Mouse (Mus musculus): ENCODE measurements around the gene Kif18a. TPM values are rescaled to one million over a fixed set of nuclear protein-coding genes. Genes with fewer than 3 reads are reported as not detected.

The Kif18a gene
- 32.6 and 35.0 TPM in 2 replicates for total RNA-seq (2017)

- ATAC-seq (replicated peaks; ENCODE audit: low read depth, poor library complexity, severe bottlenecking): peak; percentile 88
Measured at GRCm38 (mm10) chr2:109280600-109281340, at the start of gene Kif18a, which contains the start of gene Mettl15. Kif18a (plus strand) TSS chr2:109280738. Mettl15 (minus strand) TSS chr2:109280748.

DNA sequence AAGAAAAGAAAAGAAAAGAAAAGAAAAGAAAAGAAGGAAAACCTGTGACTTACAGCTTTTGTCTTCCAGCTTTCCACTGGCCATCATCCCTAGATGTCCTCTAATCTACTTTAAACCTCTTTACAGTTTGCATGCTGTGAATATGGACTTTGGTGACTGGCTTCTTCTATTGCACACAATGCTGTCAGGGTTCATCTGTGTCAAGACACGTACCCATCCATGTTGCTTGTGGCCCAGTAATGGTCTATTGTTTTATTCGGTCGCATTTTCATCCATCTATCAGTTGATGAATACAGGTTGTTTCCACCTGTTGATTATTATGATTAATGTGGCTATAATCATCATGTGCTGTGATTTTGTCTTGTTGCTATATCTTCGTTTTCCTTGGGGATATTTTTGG, 46.7 kb upstream of the Kif18a start:
- no peak for ATAC-seq (replicated peaks; ENCODE audit: low read depth, poor library complexity, severe bottlenecking)

GRCm38 (mm10) chr2:109235741-109236140, 44.8 kb upstream of the Kif18a start:
- ATAC-seq (replicated peaks; ENCODE audit: low read depth, poor library complexity, severe bottlenecking): no peak

DNA sequence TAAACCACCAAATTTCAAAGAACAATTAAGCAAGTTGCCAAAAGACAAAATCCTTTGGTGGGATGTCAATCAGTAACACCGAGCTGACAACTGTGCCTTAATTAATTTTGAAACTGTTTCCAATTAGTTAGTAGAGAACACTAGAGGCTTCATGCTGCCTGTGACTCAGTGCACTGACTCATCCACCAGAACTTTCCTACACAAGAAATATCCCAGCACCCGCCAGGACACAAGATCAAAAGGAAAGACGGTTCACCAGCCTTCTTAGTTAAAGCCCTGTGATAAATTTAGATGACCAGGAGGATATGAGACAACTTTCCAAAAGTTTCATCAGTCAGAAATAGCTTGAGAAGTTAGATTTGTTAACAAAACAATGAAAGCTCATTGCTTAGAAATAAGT, 38.6 kb upstream of the Kif18a start:
- ATAC-seq (replicated peaks; ENCODE audit: low read depth, poor library complexity, severe bottlenecking): no peak

GRCm38 (mm10) chr2:109262779-109263178, 17.8 kb upstream of the Kif18a start:
- no peak for ATAC-seq (replicated peaks; ENCODE audit: low read depth, poor library complexity, severe bottlenecking)

- no peak for ATAC-seq (replicated peaks; ENCODE audit: low read depth, poor library complexity, severe bottlenecking)
Measured at GRCm38 (mm10) chr2:109273098-109273497, 7.4 kb upstream of the Kif18a start.

- no peak for ATAC-seq (replicated peaks; ENCODE audit: low read depth, poor library complexity, severe bottlenecking)
Measured at GRCm38 (mm10) chr2:109277593-109277992, 2.9 kb upstream of the Kif18a start.

- ATAC-seq (replicated peaks; ENCODE audit: low read depth, poor library complexity, severe bottlenecking): peak; percentile 39
Measured at GRCm38 (mm10) chr2:109278036-109278435, 2.5 kb upstream of the Kif18a start.

DNA sequence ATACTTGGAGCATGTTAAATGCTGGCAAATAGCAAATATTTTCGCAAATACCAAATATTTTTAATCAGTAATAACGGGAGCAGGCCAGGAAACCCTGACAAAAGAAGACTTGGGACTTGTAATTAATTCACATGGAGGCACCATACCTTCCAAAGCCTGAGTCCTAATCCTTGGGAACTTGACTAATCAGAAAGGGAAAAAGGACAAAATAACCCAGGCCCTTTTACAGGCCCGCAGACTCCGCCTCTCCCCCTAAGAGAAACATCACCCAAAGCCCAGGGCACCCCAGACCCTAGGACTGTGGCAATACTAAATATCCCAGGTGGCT, 302 bp upstream of the Kif18a start:
- ATAC-seq (replicated peaks; ENCODE audit: low read depth, poor library complexity, severe bottlenecking): no peak

DNA sequence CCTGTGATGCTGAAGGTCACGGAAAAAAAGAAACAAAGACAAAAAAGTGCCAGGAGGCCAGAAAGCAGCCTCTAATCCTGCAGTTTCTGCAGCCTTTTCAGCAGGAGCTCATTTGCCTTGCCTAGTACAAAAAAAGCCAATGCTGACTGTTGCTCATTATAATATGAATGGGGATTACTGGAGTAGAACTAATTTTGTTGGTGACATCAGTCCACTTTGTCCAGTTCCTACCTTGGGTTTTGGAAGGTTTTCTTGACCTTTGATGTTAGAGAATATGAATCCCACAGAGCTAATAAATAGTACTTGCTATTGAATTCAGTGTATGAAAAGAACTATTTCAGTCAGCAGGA, 778 bp downstream of the Kif18a start:
- ATAC-seq (replicated peaks; ENCODE audit: low read depth, poor library complexity, severe bottlenecking): no peak

GRCm38 (mm10) chr2:109284121-109284520, 3.6 kb downstream of the Kif18a start:
- ATAC-seq (replicated peaks; ENCODE audit: low read depth, poor library complexity, severe bottlenecking): no peak

DNA sequence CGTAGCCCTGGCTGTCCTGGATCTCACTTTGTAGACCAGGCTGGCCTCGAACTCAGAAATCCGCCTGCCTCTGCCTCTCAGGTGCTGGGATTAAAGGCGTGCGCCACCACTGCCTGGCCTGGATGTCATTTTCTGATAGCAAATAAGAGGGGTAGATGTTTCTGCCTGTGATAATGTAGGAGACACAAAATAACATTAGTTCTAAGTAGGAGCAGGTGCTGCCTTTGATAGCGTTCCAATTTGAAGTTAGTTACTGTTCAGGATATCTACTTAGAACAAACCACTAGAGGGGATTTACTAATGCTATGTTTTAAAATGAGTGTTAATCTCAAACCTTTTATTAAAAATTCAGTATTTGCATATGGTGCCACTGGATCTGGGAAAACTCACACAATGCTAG, 8.8 kb downstream of the Kif18a start:
- no peak for ATAC-seq (replicated peaks; ENCODE audit: low read depth, poor library complexity, severe bottlenecking)

- ATAC-seq (replicated peaks; ENCODE audit: low read depth, poor library complexity, severe bottlenecking): 0 out of 2 replicates have a peak, but pooled peaks have one; percentile 36
Measured at GRCm38 (mm10) chr2:109296264-109296663, 15.7 kb downstream of the Kif18a start.

DNA sequence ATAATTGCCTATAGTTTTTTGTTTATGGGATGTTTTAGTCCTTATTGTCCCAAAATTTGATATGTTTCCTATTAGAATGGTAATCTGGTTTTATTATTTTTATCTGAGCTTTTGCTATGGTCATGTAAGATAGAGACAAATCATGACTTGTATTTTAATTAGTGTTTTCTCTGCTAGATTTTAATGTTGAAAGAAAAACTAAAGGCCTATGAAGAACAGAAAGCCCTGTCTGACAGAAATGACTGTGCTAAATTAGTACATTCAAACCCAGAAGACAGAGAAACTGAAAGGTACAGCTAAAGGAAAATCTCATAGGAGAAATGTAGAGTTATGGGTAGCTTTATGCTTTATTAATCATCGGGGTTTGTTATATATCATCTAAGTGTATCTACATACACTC, 17.6 kb downstream of the Kif18a start:
- ATAC-seq (replicated peaks; ENCODE audit: low read depth, poor library complexity, severe bottlenecking): no peak

- no peak for ATAC-seq (replicated peaks; ENCODE audit: low read depth, poor library complexity, severe bottlenecking)
Measured at GRCm38 (mm10) chr2:109302234-109302633, 21.7 kb downstream of the Kif18a start.

GRCm38 (mm10) chr2:109303638-109304037, 23.1 kb downstream of the Kif18a start:
- ATAC-seq (replicated peaks; ENCODE audit: low read depth, poor library complexity, severe bottlenecking): no peak

DNA sequence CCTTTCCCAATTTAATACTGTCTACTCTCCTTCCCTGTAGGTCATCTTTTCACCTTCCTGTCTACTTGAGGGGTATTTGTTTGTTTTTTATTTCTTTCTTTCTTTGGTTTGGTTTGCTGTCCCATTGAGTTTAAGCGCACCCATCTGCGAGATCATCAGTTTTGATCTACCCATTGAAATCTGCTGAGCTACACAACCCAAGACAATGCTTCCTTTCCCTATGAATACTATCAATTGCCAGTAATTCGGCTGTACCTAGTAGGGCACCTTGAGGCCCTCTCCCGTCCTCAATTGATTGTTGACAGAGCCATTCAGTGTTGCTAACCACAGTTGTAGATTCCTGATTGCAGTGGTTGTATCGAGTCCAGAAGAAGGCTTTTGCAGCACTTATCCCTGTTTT, 30.8 kb downstream of the Kif18a start:
- no peak for ATAC-seq (replicated peaks; ENCODE audit: low read depth, poor library complexity, severe bottlenecking)

- no peak for ATAC-seq (replicated peaks; ENCODE audit: low read depth, poor library complexity, severe bottlenecking)
Measured at GRCm38 (mm10) chr2:109331807-109332206, 51.3 kb downstream of the Kif18a start.

DNA sequence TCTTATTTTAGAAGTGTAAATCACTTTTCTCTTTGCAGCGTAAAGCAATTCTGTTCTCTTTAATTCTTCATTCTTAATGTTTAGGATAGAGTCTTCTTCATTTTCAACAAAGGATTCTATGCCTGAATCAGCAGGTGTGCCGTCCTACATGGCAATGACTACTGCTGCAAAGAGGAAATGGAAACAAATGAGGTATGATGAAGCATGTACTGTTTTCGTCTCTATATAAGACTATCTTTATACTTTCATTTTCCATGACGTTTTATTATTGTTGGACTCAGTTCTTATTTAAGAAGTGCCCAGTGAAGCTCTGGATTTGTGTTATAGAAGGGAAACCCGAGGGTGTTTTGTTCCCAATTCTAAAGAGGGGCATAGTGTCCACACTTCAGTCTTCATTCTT, 53.7 kb downstream of the Kif18a start:
- ATAC-seq (replicated peaks; ENCODE audit: low read depth, poor library complexity, severe bottlenecking): no peak

DNA sequence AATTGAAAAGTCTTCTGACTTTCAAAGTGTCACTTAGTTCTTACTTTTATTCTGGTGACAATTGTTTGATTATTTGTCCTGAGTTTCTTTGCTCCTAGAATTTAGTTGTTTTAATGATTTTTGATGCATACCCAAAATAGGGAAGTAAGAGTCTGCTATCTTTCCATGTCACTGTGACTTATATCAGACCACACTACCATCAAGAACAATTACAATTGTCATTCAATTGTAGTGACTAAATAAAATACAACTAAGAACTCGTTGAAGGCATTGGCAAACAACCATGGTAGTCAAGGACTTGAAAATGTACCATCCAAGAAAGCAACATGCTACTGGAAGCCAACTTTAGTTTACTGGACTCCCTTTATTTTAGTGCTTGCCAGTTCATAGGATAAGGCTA, 55.2 kb downstream of the Kif18a start:
- ATAC-seq (replicated peaks; ENCODE audit: low read depth, poor library complexity, severe bottlenecking): no peak

DNA sequence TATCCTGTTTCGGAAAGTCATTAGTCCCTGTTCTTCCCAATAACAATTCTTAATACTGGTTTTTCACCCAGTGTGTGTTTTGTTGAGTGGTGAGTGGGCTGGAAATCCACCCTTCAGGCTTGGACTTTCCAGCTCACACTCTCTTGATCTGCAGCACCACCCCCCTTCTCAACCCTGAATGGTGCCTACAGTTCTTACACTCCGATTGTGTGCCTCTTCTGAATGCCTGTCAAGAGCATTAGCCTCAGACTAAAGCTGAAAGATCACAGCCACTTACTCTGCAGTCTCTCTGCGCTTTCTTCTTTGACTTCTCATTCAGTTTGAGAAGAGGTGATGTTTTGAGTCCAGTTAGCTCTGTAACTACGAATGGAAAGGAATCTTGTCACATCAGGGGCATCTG, 64.8 kb downstream of the Kif18a start:
- ATAC-seq (replicated peaks; ENCODE audit: low read depth, poor library complexity, severe bottlenecking): no peak

DNA sequence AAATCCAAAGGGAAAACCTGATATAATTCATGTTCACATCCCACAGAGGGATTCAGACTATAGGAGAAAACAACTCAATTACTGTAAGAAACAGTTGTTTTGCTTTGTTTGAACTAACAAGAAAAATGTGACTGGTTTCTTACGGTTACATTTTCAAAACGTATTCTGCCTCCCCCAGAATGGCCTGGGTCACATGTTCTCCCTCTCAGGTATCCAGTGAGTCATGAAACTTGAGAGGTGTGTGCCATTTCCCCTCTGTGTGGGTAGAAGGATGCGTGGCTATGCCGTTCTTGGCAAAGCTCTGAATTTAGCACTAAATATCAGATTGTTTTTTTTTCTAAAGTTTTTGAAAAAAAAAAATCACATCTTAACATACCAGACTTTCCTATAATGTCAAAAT, 68.2 kb downstream of the Kif18a start:
- no peak for ATAC-seq (replicated peaks; ENCODE audit: low read depth, poor library complexity, severe bottlenecking)

All from common myeloid progenitor, adult 5-6 weeks (primary cell).